Mouse (Mus musculus) intestine, embryonic 14.5 days (tissue): ENCODE measurements around the gene Ap1g2. TPM values are rescaled to one million over a fixed set of nuclear protein-coding genes. Genes with fewer than 3 reads are reported as not detected.

Experiments
- ATAC-seq: fragments of 200-750 bp; cut with Nextera tagmentation; replicated peaks from 2 replicates; pipeline ENCODE4 v1.8.0; 2017; ENCODE audit warnings: low read depth, moderate number of reproducible peaks, moderate TSS enrichment, moderate library complexity; ENCODE audit not compliant: low FRiP score, low TSS enrichment
- DNase-seq: peaks from one replicate; pipeline ENCODE4 v3.0.0-alpha.2; 2018; ENCODE audit warnings: low spot score
- H3K27ac ChIP-seq: fragments of 300-500 bp; sonication (generic); 2 replicates; pipeline ENCODE4 v1.5.1; 2014; ENCODE audit warnings: low read depth, mild to moderate bottlenecking, control low read depth
- H3K27me3 ChIP-seq: fragments of 300-500 bp; sonication (generic); replicated peaks from 2 replicates; pipeline ENCODE4 v1.6.1; 2014; ENCODE audit warnings: low read length, control low read depth; ENCODE audit not compliant: control insufficient read depth, insufficient read depth
- H3K36me3 ChIP-seq: fragments of 300-500 bp; sonication (generic); 2 replicates; pipeline ENCODE4 v1.6.1; 2014; ENCODE audit warnings: low read length, control low read depth; ENCODE audit not compliant: control insufficient read depth, insufficient read depth
- H3K4me1 ChIP-seq: fragments of 300-500 bp; sonication (generic); replicated peaks from 2 replicates; pipeline ENCODE4 v1.6.1; 2014; ENCODE audit warnings: low read length, control low read depth, mixed read lengths; ENCODE audit not compliant: control insufficient read depth, insufficient read depth
- H3K4me2 ChIP-seq: fragments of 300-500 bp; sonication (generic); 2 replicates; pipeline ENCODE4 v1.6.1; 2014; ENCODE audit warnings: low read length
- H3K4me3 ChIP-seq: fragments of 300-500 bp; sonication (generic); 2 replicates; pipeline ENCODE4 v1.5.1; 2014; ENCODE audit warnings: low read depth, low read length, control low read depth, mixed read lengths
- H3K9ac ChIP-seq: fragments of 300-500 bp; sonication (generic); 2 replicates; pipeline ENCODE4 v1.6.1; 2014; ENCODE audit warnings: mild to moderate bottlenecking, low read length
- H3K9me3 ChIP-seq: fragments of 300-500 bp; sonication (generic); 2 replicates; pipeline ENCODE4 v1.6.1; 2016; ENCODE audit warnings: low read length, control low read depth; ENCODE audit not compliant: control insufficient read depth
- WGBS: fragments of 180-500 bp; shearing (Covaris S2); extraction: QIAGEN DNeasy Blood & Tissue Kit; methylation state at CpG from one replicate; pipeline ENCODE4 v1.1.7; 2014; 5-methylcytosine and 5-hydroxymethylcytosine counted together
- polyA plus RNA-seq: library from polyadenylated mRNA; unstranded; fragments of >200 nt; fragmentation: Nextera tagmentation; extraction: Ambion mirVana; gene quantifications from 2 replicates; pipeline ENCODE4 v1.2.1, GENCODE M21; 2014

The Ap1g2 gene
- polyA plus RNA-seq, 1 experiment from 2014 or later = 49.8 TPM

GRCm38 (mm10) chr14:55053708-55054190 lies 52.6 kb downstream of the Ap1g2 start:
- Histone ChIP-seq H3K9me3 (no peaks in the 10 kb centered on the region), H3K9ac (no peak overlapping the region), H3K27me3 (no peaks in the 10 kb centered on the region), H3K27ac (no peak overlapping the region), H3K36me3 (no peaks in the 10 kb centered on the region), H3K4me1 (no peaks in the 10 kb centered on the region), H3K4me2 (no peak overlapping the region), H3K4me3 (no peak overlapping the region)
- DNase-seq (no peak), ATAC-seq (no peak)
- 88% methylated on average over 17 of the region's 17 CpGs for WGBS

GRCm38 (mm10) chr14:55053050-55053449 lies 53.3 kb downstream of the Ap1g2 start:
- H3K27me3 ChIP-seq = no peaks in the 10 kb centered on the region
- H3K4me2 ChIP-seq = no peak overlapping the region
- H3K27ac ChIP-seq = no peak overlapping the region
- ATAC-seq (no peak), DNase-seq (no peak)
- H3K4me1 ChIP-seq = no peaks in the 10 kb centered on the region
- WGBS = 73% methylated on average over 4 of the region's 4 CpGs
- no peaks in the 10 kb centered on the region for H3K9me3 ChIP-seq
- no peaks in the 10 kb centered on the region for H3K36me3 ChIP-seq
- no peak overlapping the region for H3K4me3 ChIP-seq
- H3K9ac ChIP-seq = no peak overlapping the region

GRCm38 (mm10) chr14:55052496-55052895 lies 53.9 kb downstream of the Ap1g2 start:
- no peak overlapping the region for H3K27ac ChIP-seq
- ATAC-seq = no peak

More at GRCm38 (mm10) chr14:55052496-55052895, 53.9 kb downstream of the Ap1g2 start:
- Histone ChIP-seq H3K4me2 (no peak overlapping the region), H3K9me3 (no peaks in the 10 kb centered on the region), H3K4me3 (no peak overlapping the region), H3K27me3 (no peaks in the 10 kb centered on the region), H3K4me1 (no peaks in the 10 kb centered on the region), H3K36me3 (no peaks in the 10 kb centered on the region), H3K9ac (no peak overlapping the region)
- 86% methylated on average over 9 of the region's 9 CpGs for WGBS
- DNase-seq = no peak

Other genes starting within 250 kb of the Ap1g2 start
- 7.4 and 10.7 TPM in 2 replicates for gene Homez, start 235.6 kb downstream of the Ap1g2 start, polyA plus RNA-seq
- 2.9 and 4.1 TPM in 2 replicates for gene Ppp1r3e, start 229.0 kb downstream of the Ap1g2 start, polyA plus RNA-seq
- gene Bcl2l2, start 223.2 kb downstream of the Ap1g2 start, polyA plus RNA-seq = 5.1 and 5.2 TPM in 2 replicates
- 0.28 TPM in 1 of 2 replicates, not detected in the other for gene Gm20521, start 223.2 kb downstream of the Ap1g2 start, polyA plus RNA-seq
- 134 and 148 TPM in 2 replicates for gene Pabpn1, start 214.1 kb downstream of the Ap1g2 start, polyA plus RNA-seq
- gene Slc22a17, start 193.5 kb downstream of the Ap1g2 start, polyA plus RNA-seq = 32.4 and 34.2 TPM in 2 replicates
- 31.4 and 31.6 TPM in 2 replicates for gene Efs, start 180.5 kb downstream of the Ap1g2 start, polyA plus RNA-seq
- gene Il25, start 173.9 kb downstream of the Ap1g2 start, polyA plus RNA-seq = 0.23 and 0.28 TPM in 2 replicates
- gene Cmtm5, start 170.3 kb downstream of the Ap1g2 start, polyA plus RNA-seq = 3.3 and 4.6 TPM in 2 replicates
- 0.22 and 0.75 TPM in 2 replicates for gene Myh6, start 139.7 kb downstream of the Ap1g2 start, polyA plus RNA-seq
- gene Gm17428, start 129.7 kb downstream of the Ap1g2 start, polyA plus RNA-seq = not detected in 2 replicates
- 0.43 and 1.2 TPM in 2 replicates for gene Myh7, start 112.0 kb downstream of the Ap1g2 start, polyA plus RNA-seq
- 78.5 and 80.1 TPM in 2 replicates for gene Ngdn, start 91.1 kb downstream of the Ap1g2 start, polyA plus RNA-seq
- 5.0 and 5.4 TPM in 2 replicates for gene Zfhx2, start 14.3 kb downstream of the Ap1g2 start, polyA plus RNA-seq
- gene Thtpa, start 11.8 kb downstream of the Ap1g2 start, polyA plus RNA-seq = 20.8 and 24.0 TPM in 2 replicates
- gene Jph4, start 10.3 kb upstream of the Ap1g2 start, polyA plus RNA-seq = 1.7 and 2.0 TPM in 2 replicates
- 0.23 TPM in 2 replicates for gene Dhrs2, start 115.4 kb upstream of the Ap1g2 start, polyA plus RNA-seq